Mouse (Mus musculus) layer of hippocampus, adult 6 months (tissue): ENCODE results near the gene Uchl3. TPM values are rescaled to one million over a fixed set of nuclear protein-coding genes. Genes with fewer than 3 reads are reported as not detected.

ENCODE experiments used
- long read RNA-seq, 2 experiments: library from polyadenylated mRNA; unstranded; transcript quantifications; one replicate each; pipeline ENCODE4 v2.0.0; 2019 to 2020
- polyA plus RNA-seq: library from polyadenylated mRNA; unstranded; fragments of <200 nt; fragmentation: Nextera tagmentation; gene quantifications from 2 replicates; pipeline ENCODE4 v1.2.3, GENCODE M21; 2021

Gene Uchl3
- 201 and 219 TPM in 2 replicates for polyA plus RNA-seq
- long read RNA-seq, experiment 1, partial matches to known transcripts: 7 of 143 reads
- long read RNA-seq, experiment 1, other reads (novel, unspliced or antisense): 136 of 143 reads
- long read RNA-seq, experiment 2, partial matches to known transcripts: 2 of 73 reads
- long read RNA-seq, experiment 2, other reads (novel, unspliced or antisense): 70 of 73 reads

GRCm38 (mm10) chr14:101653581-101654525 is at the start of gene Uchl3:
Gene Uchl3 (plus strand): TSS chr14:101653967.

DNA sequence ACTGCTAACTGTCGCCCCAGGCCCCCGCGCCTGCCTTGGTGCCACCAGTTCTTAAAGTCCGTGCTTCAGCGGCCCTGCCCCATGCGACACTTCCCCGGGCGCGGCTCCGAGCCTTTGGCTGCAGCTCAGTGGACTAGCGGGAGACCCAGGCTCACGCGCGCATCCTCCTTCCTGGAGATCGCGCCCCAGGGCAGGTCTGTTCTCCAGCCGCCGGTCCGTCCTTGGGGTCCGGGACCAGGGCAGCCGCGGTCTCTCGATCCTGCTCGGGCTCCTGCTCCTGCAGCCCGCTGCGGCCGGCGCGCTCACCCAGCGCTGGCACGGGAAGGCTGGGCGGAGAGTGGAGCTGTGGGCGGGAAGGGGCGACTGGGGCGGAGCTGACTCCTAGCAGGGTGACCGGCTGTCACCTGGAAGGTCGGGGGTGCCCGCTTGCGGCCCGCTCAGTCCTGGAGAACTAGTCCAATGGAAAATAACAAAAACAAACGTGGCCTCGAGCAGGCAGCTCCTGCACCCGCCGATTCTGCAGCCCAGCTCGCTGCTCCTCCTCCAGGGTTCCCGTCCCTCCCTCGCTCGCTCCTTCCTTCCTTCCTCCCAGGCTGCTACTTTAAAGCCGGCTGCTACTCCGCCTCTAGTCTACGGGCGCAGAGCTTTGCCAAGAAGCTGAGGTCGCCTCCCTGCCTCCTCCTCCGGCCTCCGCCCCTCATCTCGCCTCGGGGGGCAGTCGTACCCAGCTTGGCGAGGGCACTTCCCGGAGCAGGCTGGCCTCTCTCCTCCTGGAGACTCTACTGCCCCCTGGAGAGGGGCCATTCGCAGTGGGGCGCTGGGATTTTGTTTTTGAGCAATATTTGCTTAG is 45.0 kb upstream of the Uchl3 start, which contains the start of gene Tbc1d4:
Gene Tbc1d4, minus strand, starts transcription at position 673 of the 850 bp plus-strand sequence.

GRCm38 (mm10) chr14:101640153-101640843 is 13.5 kb upstream of the Uchl3 start, which contains the start of gene Commd6:
Gene Commd6 (minus strand): TSS chr14:101640686.

DNA sequence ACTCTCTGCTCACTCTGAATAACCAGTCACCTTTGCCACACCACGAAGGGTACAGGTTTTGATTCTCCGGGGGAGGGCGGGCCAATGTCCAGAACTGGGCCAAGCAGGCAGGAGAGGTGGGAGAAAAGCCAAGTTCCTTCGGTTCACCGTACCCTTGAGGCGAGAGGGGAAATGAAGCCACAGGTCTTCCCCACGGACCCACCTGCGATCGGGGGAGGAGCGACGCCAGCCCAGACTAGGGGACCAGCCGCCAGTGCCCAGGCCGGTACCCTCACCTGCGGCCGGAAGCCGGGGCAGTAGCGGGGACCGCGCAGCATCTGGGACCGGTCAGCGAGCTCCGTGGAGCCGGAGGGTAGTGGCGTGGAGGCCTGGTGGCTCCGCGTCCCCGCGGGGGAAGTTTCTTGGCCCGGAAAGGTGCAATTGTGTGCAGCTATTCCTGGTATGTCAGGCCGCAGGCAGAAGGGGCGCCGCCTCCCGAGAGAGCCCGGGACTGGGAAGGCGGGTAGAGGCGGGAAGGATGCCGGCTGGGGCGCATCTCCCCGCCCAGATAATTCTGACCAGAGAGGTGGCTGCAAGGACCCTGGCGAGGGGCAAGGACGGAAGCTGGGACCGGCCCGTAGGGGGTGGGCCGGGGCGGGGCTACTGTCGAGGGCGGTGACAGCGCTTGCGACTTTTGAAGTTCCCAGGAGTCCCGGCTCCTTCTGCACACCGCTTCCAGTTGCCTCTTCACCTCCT is 75.6 kb downstream of the Uchl3 start, which contains the start of the genes Gm9922 and Lmo7:
Gene Gm9922, minus strand, starts transcription at position 578 of the 735 bp plus-strand sequence.
Gene Lmo7, plus strand, starts transcription at position 721 of the 735 bp plus-strand sequence.

Other genes starting within 250 kb of the Uchl3 start
- 2.7 and 3.1 TPM in 2 replicates for gene Tbc1d4, start 44.8 kb upstream of the Uchl3 start, polyA plus RNA-seq
- 140 and 160 TPM in 2 replicates for gene Commd6, start 13.3 kb upstream of the Uchl3 start, polyA plus RNA-seq
- gene Gm9922, start 75.8 kb downstream of the Uchl3 start, polyA plus RNA-seq: 1.2 and 1.6 TPM in 2 replicates
- gene Lmo7, start 76.0 kb downstream of the Uchl3 start, polyA plus RNA-seq: 22.8 and 26.1 TPM in 2 replicates